Mouse (Mus musculus): ENCODE data around the gene Zswim9.

Gene Zswim9

GRCm38 (mm10) chr7:13268749-13269260 is 9.7 kb downstream of the Zswim9 start:
- DNase-seq (ENCODE audit: low spot score): no peak

DNA sequence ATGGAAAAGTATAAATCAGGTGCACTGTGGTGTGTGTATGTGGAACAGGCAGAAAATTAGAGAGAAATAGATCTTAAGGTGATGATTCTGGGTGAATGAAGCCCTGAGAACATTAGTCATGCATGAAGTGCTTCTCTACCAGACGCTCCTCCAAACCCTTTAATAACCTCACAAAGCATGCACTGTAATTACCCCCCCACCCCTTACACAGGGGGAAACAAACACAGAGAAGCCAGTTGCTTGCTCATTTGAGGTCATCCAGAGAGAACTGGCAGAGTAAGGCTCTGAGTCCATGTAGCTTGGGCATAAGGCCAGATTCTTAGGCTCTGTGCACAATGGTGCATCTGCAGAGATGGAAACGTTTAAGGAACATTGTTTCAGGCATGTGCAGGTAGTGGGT is 14.1 kb downstream of the Zswim9 start:
- no peak for DNase-seq (ENCODE audit: low spot score)

GRCm38 (mm10) chr7:13263851-13264250 is 14.7 kb downstream of the Zswim9 start:
- DNase-seq (ENCODE audit: low spot score): no peak

DNA sequence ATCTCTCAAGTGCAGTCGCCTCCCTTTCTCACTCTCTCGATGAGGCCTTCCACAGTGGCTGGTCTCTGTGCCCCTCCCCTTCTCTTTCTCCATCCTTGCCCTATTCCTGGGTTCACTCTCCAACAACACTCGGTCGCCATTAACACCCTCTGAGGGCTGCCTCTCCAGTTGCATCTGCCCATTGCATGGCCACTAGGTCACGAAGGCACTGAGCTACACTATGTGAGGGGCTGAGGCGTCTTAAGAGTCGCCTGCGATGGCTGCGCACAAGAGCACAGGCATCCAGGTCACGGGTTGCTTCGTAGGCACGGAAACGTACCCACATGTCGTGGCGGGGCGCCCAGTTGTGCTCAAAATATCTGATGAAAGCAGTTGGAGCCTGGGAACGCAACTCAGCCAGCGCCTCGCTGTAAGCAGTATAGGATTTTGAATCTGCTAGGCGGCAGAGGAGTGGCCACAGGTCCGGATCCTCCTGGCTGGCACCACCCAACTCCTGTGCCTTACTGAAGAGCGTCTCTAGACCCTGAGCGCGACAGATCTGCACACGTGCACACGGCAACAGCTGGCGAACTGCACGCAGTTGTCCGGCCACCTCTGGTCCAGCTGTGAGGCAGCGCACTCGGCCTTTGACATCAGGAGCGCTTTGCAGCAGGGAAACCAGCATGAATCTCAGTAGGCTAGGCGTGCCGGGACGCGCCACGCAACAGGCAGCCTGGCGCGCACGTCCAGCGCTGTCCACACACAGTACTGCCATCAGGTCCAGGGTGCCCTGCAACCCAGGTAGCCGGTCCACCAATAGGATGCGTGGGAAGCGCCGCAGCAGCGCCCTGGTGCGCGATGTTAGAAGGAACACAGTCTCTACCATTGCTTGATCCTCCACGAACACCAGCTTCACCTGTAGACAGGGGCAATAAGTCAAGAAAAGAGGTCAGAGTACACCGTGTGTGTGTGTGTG is 17.5 kb downstream of the Zswim9 start:
- no peak for DNase-seq (ENCODE audit: low spot score)

DNA sequence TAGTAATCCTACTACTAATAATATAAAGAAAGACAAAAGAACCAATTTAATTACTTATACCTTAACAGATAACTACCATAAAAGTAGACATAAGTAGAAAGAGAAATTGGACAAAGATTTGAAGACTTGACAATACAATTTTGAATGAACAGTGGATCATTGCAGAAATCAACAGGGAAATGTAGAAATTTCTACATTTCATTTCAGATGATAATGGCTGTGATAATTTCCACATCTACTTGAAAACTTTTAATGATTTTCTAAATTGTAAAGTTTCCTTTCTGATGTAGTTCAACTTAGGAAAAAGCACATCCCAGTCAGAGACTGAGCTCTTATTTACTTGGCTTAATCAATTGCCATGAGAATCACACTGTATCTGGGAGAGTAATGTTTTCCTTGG is 65.8 kb downstream of the Zswim9 start, which contains the start of gene Vmn1r89:
TSS of gene Vmn1r89 (plus strand) at position 301 of the 400 bp plus-strand sequence.
- no peak for DNase-seq (ENCODE audit: low spot score)
